Mouse (Mus musculus): Measurements from ENCODE around the gene Cp. TPM values are rescaled to one million over a fixed set of nuclear protein-coding genes. Genes with fewer than 3 reads are reported as not detected.
"Not testable (repeated sequence)": the region's sequence is repeated elsewhere in the genome, so short reads cannot be mapped to it uniquely, and the experiment has no call there.

The Cp gene
- polyA plus RNA-seq (2014; fragmentation: Nextera tagmentation; extraction: Ambion mirVana): 0.05 and 0.27 TPM in 2 replicates

DNA sequence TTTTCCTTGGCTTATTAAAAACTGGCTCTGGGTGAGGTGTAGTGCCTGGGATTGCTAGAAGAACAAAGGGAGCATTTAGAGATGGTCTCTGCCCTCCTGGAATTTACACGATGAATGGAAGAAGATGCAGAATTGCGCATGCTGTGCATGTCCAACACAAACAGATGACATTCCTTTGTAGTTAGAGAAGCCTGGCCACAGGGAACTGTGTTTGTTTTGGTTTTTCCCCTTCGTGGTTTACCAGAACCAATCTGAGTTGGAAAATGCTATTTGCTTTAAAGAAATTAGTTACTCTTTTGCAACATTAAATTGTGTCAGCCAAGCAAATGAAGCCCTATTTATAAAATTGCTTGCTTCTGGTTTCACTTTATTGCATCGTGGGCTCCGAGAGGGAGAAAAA, at the start of gene Cp:
Cp (plus strand) TSS at position 170 of the 400 bp plus-strand sequence.
- Histone ChIP-seq H3K27ac (replicated peaks; ENCODE audit: low read depth, low read length) (no peak within 1 kb of the TSS), H3K4me3 (ENCODE audit: low read depth, low read length) (no peak within 1 kb of the TSS), H3K4me1 (ENCODE audit: control insufficient read depth, insufficient read depth, low read length) (no peaks in the 10 kb centered on the region), H3K9me3 (ENCODE audit: control insufficient read depth, low read length) (no peaks in the 10 kb centered on the region), H3K9ac (ENCODE audit: low read length) (no peak within 1 kb of the TSS), H3K36me3 (ENCODE audit: control insufficient read depth, insufficient read depth, low read length) (no peaks in the 10 kb centered on the region), H3K4me2 (ENCODE audit: low read depth, severe bottlenecking) (no peak within 1 kb of the TSS), H3K27me3 (ENCODE audit: control insufficient read depth, insufficient read depth, low read length) (no peaks in the 10 kb centered on the region)
- 73% methylated on average over 5 of the region's 5 CpGs for WGBS
- ATAC-seq (ENCODE audit: insufficient number of reproducible peaks, low FRiP score, low TSS enrichment, low read depth) (no peak), DNase-seq (ENCODE audit: low spot score) (no peak)

DNA sequence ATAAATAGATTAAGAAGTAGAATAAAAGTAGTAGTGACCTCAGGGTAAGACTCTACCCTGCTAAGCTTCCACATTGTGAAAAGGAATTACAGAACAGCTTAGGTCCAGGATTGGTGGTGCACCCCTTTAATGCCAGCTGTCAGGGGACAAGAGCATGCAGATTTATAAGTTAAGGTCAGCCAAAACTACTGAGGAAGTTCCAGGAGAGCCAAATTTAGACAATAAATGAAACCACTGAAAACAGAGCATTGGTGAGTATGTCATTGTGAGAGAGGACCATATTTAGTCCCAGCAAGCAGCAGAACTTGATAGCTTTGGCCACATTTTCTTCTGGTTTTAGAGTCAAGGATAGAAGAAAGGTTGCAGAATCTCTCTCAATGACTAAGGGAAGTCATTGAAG, 8.3 kb upstream of the Cp start:
- no peaks in the 10 kb centered on the region for H3K27me3 ChIP-seq (ENCODE audit: control insufficient read depth, insufficient read depth, low read length)
- H3K4me1 ChIP-seq (ENCODE audit: control insufficient read depth, insufficient read depth, low read length): no peaks in the 10 kb centered on the region
- H3K9ac ChIP-seq (ENCODE audit: low read length): no peak overlapping the region
- no peak overlapping the region for H3K4me2 ChIP-seq (ENCODE audit: low read depth, severe bottlenecking)
- no peak overlapping the region for H3K4me3 ChIP-seq (ENCODE audit: low read depth, low read length)
- H3K27ac ChIP-seq (replicated peaks; ENCODE audit: low read depth, low read length): no peak overlapping the region
- ATAC-seq (ENCODE audit: insufficient number of reproducible peaks, low FRiP score, low TSS enrichment, low read depth): no peak
- H3K9me3 ChIP-seq (ENCODE audit: control insufficient read depth, low read length): no peaks in the 10 kb centered on the region
- no peak for DNase-seq (ENCODE audit: low spot score)
- H3K36me3 ChIP-seq (ENCODE audit: control insufficient read depth, insufficient read depth, low read length): no peaks in the 10 kb centered on the region

DNA sequence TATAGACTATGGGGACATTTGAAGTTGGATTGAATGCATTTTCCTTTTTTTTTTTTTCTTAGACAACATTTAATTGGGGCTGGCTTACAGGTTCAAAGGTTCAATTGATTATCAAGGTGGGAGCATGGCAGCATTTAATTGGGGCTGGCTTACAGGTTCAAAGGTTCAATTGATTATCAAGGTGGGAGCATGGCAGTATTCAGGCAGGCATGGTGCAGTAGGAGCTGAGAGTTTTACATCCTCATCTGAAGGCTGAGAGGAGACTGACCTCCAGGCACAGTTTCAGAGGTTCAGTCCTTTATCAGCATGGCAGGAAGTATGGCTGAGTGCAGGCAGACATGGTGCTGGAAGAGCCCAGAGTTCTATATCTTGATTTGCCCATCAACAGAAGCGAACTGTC, 7.5 kb upstream of the Cp start:
- WGBS: 85% methylated on average over 1 of the region's 1 CpGs
- not testable (repeated sequence) for ATAC-seq (ENCODE audit: insufficient number of reproducible peaks, low FRiP score, low TSS enrichment, low read depth); DNase-seq (ENCODE audit: low spot score); H3K4me2 ChIP-seq (ENCODE audit: low read depth, severe bottlenecking); H3K27me3 ChIP-seq (ENCODE audit: control insufficient read depth, insufficient read depth, low read length); H3K9ac ChIP-seq (ENCODE audit: low read length); H3K27ac ChIP-seq (replicated peaks; ENCODE audit: low read depth, low read length); H3K4me1 ChIP-seq (ENCODE audit: control insufficient read depth, insufficient read depth, low read length); H3K4me3 ChIP-seq (ENCODE audit: low read depth, low read length); H3K36me3 ChIP-seq (ENCODE audit: control insufficient read depth, insufficient read depth, low read length); H3K9me3 ChIP-seq (ENCODE audit: control insufficient read depth, low read length)

- no peaks in the 10 kb centered on the region for H3K9me3 ChIP-seq (ENCODE audit: control insufficient read depth, low read length)
- H3K9ac ChIP-seq (ENCODE audit: low read length): no peak overlapping the region
- no peak for DNase-seq (ENCODE audit: low spot score)
- ATAC-seq (ENCODE audit: insufficient number of reproducible peaks, low FRiP score, low TSS enrichment, low read depth): no peak
- H3K4me1 ChIP-seq (ENCODE audit: control insufficient read depth, insufficient read depth, low read length): no peaks in the 10 kb centered on the region
- no peaks in the 10 kb centered on the region for H3K27me3 ChIP-seq (ENCODE audit: control insufficient read depth, insufficient read depth, low read length)
- H3K27ac ChIP-seq (replicated peaks; ENCODE audit: low read depth, low read length): no peak overlapping the region
- no peak overlapping the region for H3K4me2 ChIP-seq (ENCODE audit: low read depth, severe bottlenecking)
- no peak overlapping the region for H3K4me3 ChIP-seq (ENCODE audit: low read depth, low read length)
- 59% methylated on average over 1 of the region's 1 CpGs for WGBS
- no peaks in the 10 kb centered on the region for H3K36me3 ChIP-seq (ENCODE audit: control insufficient read depth, insufficient read depth, low read length)
Observed at GRCm38 (mm10) chr3:19953425-19953824, 3.4 kb upstream of the Cp start.

- Histone ChIP-seq H3K4me2 (ENCODE audit: low read depth, severe bottlenecking) (no peak overlapping the region), H3K36me3 (ENCODE audit: control insufficient read depth, insufficient read depth, low read length) (no peaks in the 10 kb centered on the region), H3K27me3 (ENCODE audit: control insufficient read depth, insufficient read depth, low read length) (no peaks in the 10 kb centered on the region), H3K4me3 (ENCODE audit: low read depth, low read length) (no peak overlapping the region), H3K27ac (replicated peaks; ENCODE audit: low read depth, low read length) (no peak overlapping the region), H3K9ac (ENCODE audit: low read length) (no peak overlapping the region), H3K9me3 (ENCODE audit: control insufficient read depth, low read length) (no peaks in the 10 kb centered on the region), H3K4me1 (ENCODE audit: control insufficient read depth, insufficient read depth, low read length) (no peaks in the 10 kb centered on the region)
- DNase-seq (ENCODE audit: low spot score) (no peak), ATAC-seq (ENCODE audit: insufficient number of reproducible peaks, low FRiP score, low TSS enrichment, low read depth) (no peak)
- 72% methylated on average over 3 of the region's 3 CpGs for WGBS
Observed at GRCm38 (mm10) chr3:19953865-19954264, 3.0 kb upstream of the Cp start.

DNA sequence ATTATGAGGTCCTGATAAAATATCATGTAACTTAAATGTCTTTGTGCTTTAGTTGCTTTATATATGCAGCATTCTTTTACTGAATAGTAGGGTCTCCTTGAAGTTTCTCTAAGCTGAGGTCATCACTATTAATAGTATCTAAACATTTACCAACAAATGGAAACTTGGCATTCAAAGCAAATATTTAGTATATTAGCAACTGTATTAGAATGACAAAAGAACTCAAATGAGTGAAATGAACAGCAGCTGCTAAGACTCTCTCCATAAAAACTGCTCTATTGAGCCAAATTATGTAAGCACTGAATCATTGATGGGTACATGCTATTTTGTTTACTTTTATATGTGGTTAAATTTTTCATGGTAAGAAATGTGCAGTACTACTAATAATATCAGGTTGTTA, 1.2 kb downstream of the Cp start:
- Histone ChIP-seq H3K9me3 (ENCODE audit: control insufficient read depth, low read length) (no peaks in the 10 kb centered on the region), H3K9ac (ENCODE audit: low read length) (no peak overlapping the region), H3K27ac (replicated peaks; ENCODE audit: low read depth, low read length) (no peak overlapping the region), H3K4me1 (ENCODE audit: control insufficient read depth, insufficient read depth, low read length) (no peaks in the 10 kb centered on the region), H3K4me3 (ENCODE audit: low read depth, low read length) (no peak overlapping the region), H3K4me2 (ENCODE audit: low read depth, severe bottlenecking) (no peak overlapping the region), H3K36me3 (ENCODE audit: control insufficient read depth, insufficient read depth, low read length) (no peaks in the 10 kb centered on the region), H3K27me3 (ENCODE audit: control insufficient read depth, insufficient read depth, low read length) (no peaks in the 10 kb centered on the region)
- ATAC-seq (ENCODE audit: insufficient number of reproducible peaks, low FRiP score, low TSS enrichment, low read depth): no peak
- DNase-seq (ENCODE audit: low spot score): no peak

- no peak for ATAC-seq (ENCODE audit: insufficient number of reproducible peaks, low FRiP score, low TSS enrichment, low read depth)
- 93% methylated on average over 1 of the region's 1 CpGs for WGBS
- Histone ChIP-seq H3K9ac (ENCODE audit: low read length) (no peak overlapping the region), H3K4me2 (ENCODE audit: low read depth, severe bottlenecking) (no peak overlapping the region), H3K4me1 (ENCODE audit: control insufficient read depth, insufficient read depth, low read length) (no peaks in the 10 kb centered on the region), H3K9me3 (ENCODE audit: control insufficient read depth, low read length) (no peaks in the 10 kb centered on the region), H3K4me3 (ENCODE audit: low read depth, low read length) (no peak overlapping the region), H3K36me3 (ENCODE audit: control insufficient read depth, insufficient read depth, low read length) (no peaks in the 10 kb centered on the region), H3K27ac (replicated peaks; ENCODE audit: low read depth, low read length) (no peak overlapping the region), H3K27me3 (ENCODE audit: control insufficient read depth, insufficient read depth, low read length) (no peaks in the 10 kb centered on the region)
- DNase-seq (ENCODE audit: low spot score): no peak
Observed at GRCm38 (mm10) chr3:19958983-19959382, 2.1 kb downstream of the Cp start.

DNA sequence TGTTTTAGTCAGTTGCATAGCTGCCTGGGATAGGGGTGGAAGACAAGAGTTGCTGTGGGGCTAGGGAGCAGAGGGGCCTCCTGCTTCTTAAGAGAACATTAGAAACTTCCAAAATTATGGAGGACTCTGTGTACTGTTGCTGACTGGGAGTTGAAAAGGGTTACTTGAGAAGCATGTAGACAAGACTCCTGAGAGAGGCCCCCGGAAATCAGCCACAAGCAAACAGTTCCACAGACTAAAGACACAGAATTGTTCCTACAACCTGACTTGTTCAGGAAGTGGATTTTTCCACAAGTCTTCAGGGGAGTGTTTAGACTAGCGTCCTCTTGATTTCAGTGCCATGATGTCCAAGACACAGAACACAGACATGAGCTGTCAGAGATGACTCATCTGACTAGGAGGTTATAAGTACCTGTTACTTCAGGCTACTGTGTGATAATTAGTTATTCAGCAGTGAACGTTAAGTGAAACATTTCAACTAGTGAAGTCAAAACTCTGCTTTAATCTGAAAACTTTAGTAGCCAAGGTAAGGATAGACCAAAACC, 3.8 kb downstream of the Cp start:
- Histone ChIP-seq H3K4me3 (ENCODE audit: low read depth, low read length) (no peak overlapping the region), H3K9ac (ENCODE audit: low read length) (no peak overlapping the region), H3K9me3 (ENCODE audit: control insufficient read depth, low read length) (no peaks in the 10 kb centered on the region), H3K4me2 (ENCODE audit: low read depth, severe bottlenecking) (no peak overlapping the region), H3K27me3 (ENCODE audit: control insufficient read depth, insufficient read depth, low read length) (no peaks in the 10 kb centered on the region), H3K4me1 (ENCODE audit: control insufficient read depth, insufficient read depth, low read length) (no peaks in the 10 kb centered on the region), H3K27ac (replicated peaks; ENCODE audit: low read depth, low read length) (no peak overlapping the region), H3K36me3 (ENCODE audit: control insufficient read depth, insufficient read depth, low read length) (no peaks in the 10 kb centered on the region)
- ATAC-seq (ENCODE audit: insufficient number of reproducible peaks, low FRiP score, low TSS enrichment, low read depth) (no peak), DNase-seq (ENCODE audit: low spot score) (no peak)
- WGBS: 75% methylated on average over 3 of the region's 3 CpGs

DNA sequence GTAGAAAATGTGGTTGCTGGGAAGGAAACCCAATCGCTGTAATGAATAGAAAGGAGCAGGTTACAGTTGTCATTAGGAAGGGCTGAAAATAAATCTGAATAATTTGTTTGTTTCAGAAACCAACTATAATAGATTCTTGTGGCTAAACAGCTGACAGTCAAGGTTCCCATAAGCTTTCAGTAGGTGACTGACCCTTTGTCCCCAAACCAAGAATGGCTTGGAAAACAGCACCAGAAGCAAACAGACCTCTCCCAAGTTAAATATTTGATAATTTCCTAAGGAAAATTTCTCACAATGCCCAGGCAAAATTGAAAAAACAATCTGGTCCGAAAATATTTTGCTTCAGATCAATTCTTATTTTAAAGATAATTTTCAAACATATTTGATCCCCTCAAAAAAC, 4.5 kb downstream of the Cp start:
- no peaks in the 10 kb centered on the region for H3K27me3 ChIP-seq (ENCODE audit: control insufficient read depth, insufficient read depth, low read length)
- no peaks in the 10 kb centered on the region for H3K4me1 ChIP-seq (ENCODE audit: control insufficient read depth, insufficient read depth, low read length)
- WGBS: 87% methylated on average over 2 of the region's 2 CpGs
- no peak overlapping the region for H3K27ac ChIP-seq (replicated peaks; ENCODE audit: low read depth, low read length)
- H3K4me3 ChIP-seq (ENCODE audit: low read depth, low read length): no peak overlapping the region
- no peak for ATAC-seq (ENCODE audit: insufficient number of reproducible peaks, low FRiP score, low TSS enrichment, low read depth)
- no peaks in the 10 kb centered on the region for H3K9me3 ChIP-seq (ENCODE audit: control insufficient read depth, low read length)
- H3K4me2 ChIP-seq (ENCODE audit: low read depth, severe bottlenecking): no peak overlapping the region
- DNase-seq (ENCODE audit: low spot score): no peak
- no peaks in the 10 kb centered on the region for H3K36me3 ChIP-seq (ENCODE audit: control insufficient read depth, insufficient read depth, low read length)
- no peak overlapping the region for H3K9ac ChIP-seq (ENCODE audit: low read length)
